Mouse (Mus musculus) adrenal gland, postnatal 10 days (tissue): ENCODE data around the gene Acoxl. TPM values are rescaled to one million over a fixed set of nuclear protein-coding genes. Genes with fewer than 3 reads are reported as not detected.

Experiments
- DNase-seq: peaks from one replicate; pipeline ENCODE4 v3.0.0; 2021; ENCODE audit warnings: mixed read lengths
- total RNA-seq, 2 experiments: library from RNA; stranded (reverse); gene quantifications; 2 replicates each; pipeline ENCODE4 v1.2.3; 2021

Acoxl gene
- total RNA-seq, 2 experiments from 2014 or later = 0.18 to 0.45 TPM

GRCm38 (mm10) chr2:128122891-128123771, 284.5 kb downstream of the Acoxl start:
- peak; percentile 57 for DNase-seq

GRCm38 (mm10) chr2:128123921-128124683, 285.4 kb downstream of the Acoxl start:
- no peak for DNase-seq

GRCm38 (mm10) chr2:128124693-128125092, 286.0 kb downstream of the Acoxl start:
- DNase-seq = no peak

GRCm38 (mm10) chr2:128125635-128126470, 287.2 kb downstream of the Acoxl start, which contains the start of gene Bcl2l11:
Gene Bcl2l11 (plus strand): TSS chr2:128126038.
- DNase-seq = peak; percentile 99

- DNase-seq = peak; percentile 57
Measured at GRCm38 (mm10) chr2:128126591-128127051, 287.9 kb downstream of the Acoxl start.

- DNase-seq = peak; percentile 98
Measured at GRCm38 (mm10) chr2:128127121-128127671, 288.5 kb downstream of the Acoxl start.

GRCm38 (mm10) chr2:128127691-128128292, 289.1 kb downstream of the Acoxl start:
- DNase-seq = peak; percentile 89

- no peak for DNase-seq
Measured at GRCm38 (mm10) chr2:128128532-128128931, 289.9 kb downstream of the Acoxl start.

- no peak for DNase-seq
Measured at GRCm38 (mm10) chr2:128131503-128131902, 292.8 kb downstream of the Acoxl start.

GRCm38 (mm10) chr2:128132635-128133034, 294.0 kb downstream of the Acoxl start:
- no peak for DNase-seq

GRCm38 (mm10) chr2:128133865-128134264, 295.2 kb downstream of the Acoxl start:
- DNase-seq = no peak

GRCm38 (mm10) chr2:128134474-128134873, 295.8 kb downstream of the Acoxl start:
- no peak for DNase-seq

GRCm38 (mm10) chr2:128134948-128135347, 296.3 kb downstream of the Acoxl start:
- DNase-seq = no peak

- peak; percentile 44 for DNase-seq
Measured at GRCm38 (mm10) chr2:128136769-128137433, 298.2 kb downstream of the Acoxl start.

GRCm38 (mm10) chr2:128137480-128138276, 299.0 kb downstream of the Acoxl start:
- peak; percentile 43 for DNase-seq

- no peak for DNase-seq
Measured at GRCm38 (mm10) chr2:128138924-128139323, 300.2 kb downstream of the Acoxl start.

- peak; percentile 67 for DNase-seq
Measured at GRCm38 (mm10) chr2:128139781-128140180, 301.1 kb downstream of the Acoxl start.

GRCm38 (mm10) chr2:128140183-128140582, 301.5 kb downstream of the Acoxl start:
- no peak for DNase-seq

GRCm38 (mm10) chr2:128143992-128144391, 305.3 kb downstream of the Acoxl start:
- no peak for DNase-seq

- no peak for DNase-seq
Measured at GRCm38 (mm10) chr2:128145433-128145832, 306.8 kb downstream of the Acoxl start.
